Mouse (Mus musculus) cerebellum, adult 11 months (tissue): ENCODE results near the gene Olfr1348.
"Not testable (repeated sequence)": the region's sequence is repeated elsewhere in the genome, so short reads cannot be mapped to it uniquely, and the experiment has no call there.

Experiments used
- DNase-seq: peaks from one replicate; pipeline ENCODE4 v3.0.0; 2022

Olfr1348 gene

GRCm38 (mm10) chr7:6508648-6509047 is at the start of gene Olfr1348:
Olfr1348 (minus strand) TSS chr7:6508748.
- no peak for DNase-seq

- no peak for DNase-seq
Measured at GRCm38 (mm10) chr7:6526141-6526540, 17.6 kb upstream of the Olfr1348 start.

GRCm38 (mm10) chr7:6525001-6525400 is 16.5 kb upstream of the Olfr1348 start:
- DNase-seq = no peak

- DNase-seq = no peak
Measured at GRCm38 (mm10) chr7:6522850-6523249, 14.3 kb upstream of the Olfr1348 start, which contains the start of gene Olfr1349. Olfr1349 (minus strand) TSS chr7:6522950.

GRCm38 (mm10) chr7:6521666-6522065 is 13.1 kb upstream of the Olfr1348 start:
- DNase-seq = no peak

GRCm38 (mm10) chr7:6499655-6500054 is 8.9 kb downstream of the Olfr1348 start, which contains the start of gene Olfr1347:
Olfr1347 (minus strand) TSS chr7:6499755.
- DNase-seq = no peak

- DNase-seq = no peak
Measured at GRCm38 (mm10) chr7:6486841-6487240, 21.7 kb downstream of the Olfr1348 start, which contains the start of gene Olfr5. Olfr5 (minus strand) TSS chr7:6486941.

GRCm38 (mm10) chr7:6477633-6478032 is 30.9 kb downstream of the Olfr1348 start:
- DNase-seq = not testable (repeated sequence)

- no peak for DNase-seq
Measured at GRCm38 (mm10) chr7:6466951-6467350, 41.6 kb downstream of the Olfr1348 start, which contains the start of gene Olfr1346. Olfr1346 (plus strand) TSS chr7:6467101.

- no peak for DNase-seq
Measured at GRCm38 (mm10) chr7:6456399-6456798, 52.1 kb downstream of the Olfr1348 start.

GRCm38 (mm10) chr7:6455868-6456267 is 52.7 kb downstream of the Olfr1348 start, which contains the start of gene Olfr1336:
Olfr1336 (plus strand) TSS chr7:6456168.
- DNase-seq = no peak
